Mouse (Mus musculus): ENCODE results near the gene Smr3a. TPM values are rescaled to one million over a fixed set of nuclear protein-coding genes. Genes with fewer than 3 reads are reported as not detected.

The Smr3a gene
- polyA plus RNA-seq (2015; fragmentation: Nextera tagmentation; extraction: Ambion mirVana), result not detected in 2 replicates

GRCm38 (mm10) chr5:88002249-88002648 lies at the start of gene Smr3a:
Gene Smr3a, plus strand, starts transcription at chr5:88002549.
- no peak within 1 kb of the TSS for H3K27ac ChIP-seq (ENCODE audit: low read length)
- H3K27me3 ChIP-seq (replicated peaks; ENCODE audit: insufficient read depth, low read length), result no peaks in the 10 kb centered on the region
- H3K9me3 ChIP-seq (ENCODE audit: low read length), result no peaks in the 10 kb centered on the region
- ATAC-seq (no peak), DNase-seq (ENCODE audit: low spot score) (no peak)
- H3K4me3 ChIP-seq (ENCODE audit: low read depth, low read length), result no peak within 1 kb of the TSS
- no peak within 1 kb of the TSS for H3K9ac ChIP-seq (replicated peaks; ENCODE audit: low read depth)
- TF ChIP-seq CTCF (IDR thresholded peaks at IDR 0.05) (no peak), EP300 (IDR thresholded peaks at IDR 0.05) (no peak)
- WGBS, result 77% methylated on average over 3 of the region's 3 CpGs
- no peaks in the 10 kb centered on the region for H3K4me1 ChIP-seq (ENCODE audit: insufficient read depth, low read depth, low read length)
- H3K4me2 ChIP-seq (replicated peaks; ENCODE audit: low read depth, low read length), result no peak within 1 kb of the TSS
- H3K36me3 ChIP-seq (ENCODE audit: insufficient read depth, low read length), result no peaks in the 10 kb centered on the region

DNA sequence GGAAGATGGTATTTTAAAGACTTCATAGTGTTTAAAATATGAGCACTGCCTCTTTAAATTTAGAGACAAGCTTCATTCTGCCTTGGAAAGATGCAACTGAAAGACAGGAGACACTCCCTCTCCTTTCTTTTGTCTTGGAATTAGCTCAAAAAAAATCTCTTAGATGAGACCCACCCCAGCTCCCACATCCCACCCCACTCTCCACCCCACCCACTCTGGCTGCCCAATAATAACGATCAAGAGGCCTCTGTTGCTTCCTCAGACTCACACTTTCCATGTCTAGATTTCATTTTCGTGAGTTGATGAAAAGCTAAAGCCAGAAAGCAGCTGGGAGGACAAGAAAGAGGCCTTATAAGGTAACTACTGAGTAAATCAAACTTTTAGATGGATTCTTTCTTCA lies 33.1 kb upstream of the Smr3a start, which contains the start of the genes 2310003L06Rik and Gm28434:
Gene 2310003L06Rik (plus strand): TSS at position 259 of the 400 bp plus-strand sequence.
Gene Gm28434 (plus strand): TSS at position 317 of the 400 bp plus-strand sequence.
- DNase-seq (ENCODE audit: low spot score) (no peak), ATAC-seq (no peak)
- H3K27ac ChIP-seq (ENCODE audit: low read length), result no peak within 1 kb of the TSS
- no peaks in the 10 kb centered on the region for H3K27me3 ChIP-seq (replicated peaks; ENCODE audit: insufficient read depth, low read length)
- TF ChIP-seq CTCF (IDR thresholded peaks at IDR 0.05), result no peak
- TF ChIP-seq EP300 (IDR thresholded peaks at IDR 0.05), result no peak
- H3K9me3 ChIP-seq (ENCODE audit: low read length), result no peaks in the 10 kb centered on the region
- no peak within 1 kb of the TSS for H3K9ac ChIP-seq (replicated peaks; ENCODE audit: low read depth)
- no peak within 1 kb of the TSS for H3K4me2 ChIP-seq (replicated peaks; ENCODE audit: low read depth, low read length)
- no peaks in the 10 kb centered on the region for H3K36me3 ChIP-seq (ENCODE audit: insufficient read depth, low read length)
- H3K4me3 ChIP-seq (ENCODE audit: low read depth, low read length), result no peak within 1 kb of the TSS
- H3K4me1 ChIP-seq (ENCODE audit: insufficient read depth, low read depth, low read length), result no peaks in the 10 kb centered on the region
- WGBS, result 40% methylated on average over 2 of the region's 2 CpGs

DNA sequence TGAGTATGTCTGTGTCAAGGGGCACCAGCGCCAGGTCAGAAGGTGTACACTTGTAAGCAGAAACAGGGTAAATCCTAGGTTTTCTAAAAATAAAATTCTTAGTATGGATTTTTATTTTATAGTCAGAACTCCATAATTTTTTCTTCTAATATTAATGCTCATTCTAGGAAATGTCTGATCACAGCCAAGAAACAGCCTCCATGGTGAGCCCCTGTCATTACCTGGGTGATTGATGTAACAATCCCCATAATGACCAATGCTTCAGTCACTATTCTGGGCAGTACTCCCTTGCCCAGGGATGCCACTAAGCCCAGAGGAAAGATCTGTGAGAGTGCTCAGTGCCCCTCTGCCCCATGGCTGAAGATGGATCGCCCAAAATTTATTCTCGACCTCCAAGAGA lies 23.2 kb upstream of the Smr3a start, which contains the start of gene Cabs1:
Gene Cabs1 (plus strand): TSS at position 301 of the 400 bp plus-strand sequence.
- Histone ChIP-seq H3K4me3 (ENCODE audit: low read depth, low read length) (no peak within 1 kb of the TSS), H3K4me1 (ENCODE audit: insufficient read depth, low read depth, low read length) (no peaks in the 10 kb centered on the region), H3K9ac (replicated peaks; ENCODE audit: low read depth) (no peak within 1 kb of the TSS), H3K9me3 (ENCODE audit: low read length) (no peaks in the 10 kb centered on the region), H3K27ac (ENCODE audit: low read length) (no peak within 1 kb of the TSS), H3K27me3 (replicated peaks; ENCODE audit: insufficient read depth, low read length) (no peaks in the 10 kb centered on the region), H3K4me2 (replicated peaks; ENCODE audit: low read depth, low read length) (no peak within 1 kb of the TSS), H3K36me3 (ENCODE audit: insufficient read depth, low read length) (no peaks in the 10 kb centered on the region)
- no peak for ATAC-seq
- DNase-seq (ENCODE audit: low spot score), result no peak
- TF ChIP-seq EP300 (IDR thresholded peaks at IDR 0.05) (no peak), CTCF (IDR thresholded peaks at IDR 0.05) (no peak)
- 75% methylated on average over 3 of the region's 3 CpGs for WGBS

DNA sequence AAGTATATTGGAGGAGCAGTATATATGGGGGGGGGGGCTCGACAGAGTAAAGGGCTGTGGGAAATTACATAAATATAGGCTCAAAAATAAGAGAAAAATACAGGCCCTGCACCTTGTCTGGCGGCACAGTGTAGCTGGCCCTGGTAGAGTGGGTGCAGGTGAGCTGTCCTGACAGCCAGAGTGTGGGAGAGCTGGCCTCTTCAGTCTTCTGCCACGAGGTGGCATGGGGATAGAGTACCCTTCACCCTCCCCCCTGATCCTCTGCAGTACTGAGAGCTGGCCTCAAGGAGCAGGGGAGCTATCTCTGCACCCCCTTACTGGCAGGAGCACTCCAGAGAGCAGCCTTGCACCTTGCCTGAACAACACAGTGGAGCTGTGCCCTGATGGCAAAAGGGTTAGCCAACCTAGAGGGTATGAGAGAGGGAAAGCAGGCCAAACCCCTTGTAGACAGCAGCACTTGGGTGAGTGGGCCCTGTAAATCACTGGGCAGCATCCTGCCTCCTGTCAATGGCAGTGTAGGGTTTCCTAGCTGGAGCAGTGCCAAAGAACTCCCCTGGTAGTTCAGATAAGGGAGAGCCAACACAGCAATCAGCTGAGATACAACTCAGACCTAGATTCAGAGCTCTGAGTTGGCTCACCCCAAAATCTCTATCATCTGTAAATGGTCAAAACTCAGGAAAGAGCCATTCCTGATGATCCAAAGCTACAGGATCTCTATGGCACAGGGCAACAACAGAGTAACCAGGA lies 19.7 kb upstream of the Smr3a start:
- Histone ChIP-seq H3K4me1 (ENCODE audit: insufficient read depth, low read depth, low read length) (no peaks in the 10 kb centered on the region), H3K27ac (ENCODE audit: low read length) (no peak overlapping the region), H3K27me3 (replicated peaks; ENCODE audit: insufficient read depth, low read length) (no peaks in the 10 kb centered on the region), H3K9ac (replicated peaks; ENCODE audit: low read depth) (no peak overlapping the region), H3K36me3 (ENCODE audit: insufficient read depth, low read length) (no peaks in the 10 kb centered on the region), H3K4me2 (replicated peaks; ENCODE audit: low read depth, low read length) (no peak overlapping the region), H3K9me3 (ENCODE audit: low read length) (no peaks in the 10 kb centered on the region), H3K4me3 (ENCODE audit: low read depth, low read length) (no peak overlapping the region)
- TF ChIP-seq CTCF (IDR thresholded peaks at IDR 0.05) (no peak), EP300 (IDR thresholded peaks at IDR 0.05) (no peak)
- WGBS, result 32% methylated on average over 3 of the region's 3 CpGs
- ATAC-seq (no peak), DNase-seq (ENCODE audit: low spot score) (no peak)

GRCm38 (mm10) chr5:88005241-88005640 lies 2.9 kb downstream of the Smr3a start:
- H3K4me3 ChIP-seq (ENCODE audit: low read depth, low read length), result no peak overlapping the region
- H3K27me3 ChIP-seq (replicated peaks; ENCODE audit: insufficient read depth, low read length), result no peaks in the 10 kb centered on the region
- no peak overlapping the region for H3K4me2 ChIP-seq (replicated peaks; ENCODE audit: low read depth, low read length)
- TF ChIP-seq CTCF (IDR thresholded peaks at IDR 0.05) (no peak), EP300 (IDR thresholded peaks at IDR 0.05) (no peak)
- H3K9ac ChIP-seq (replicated peaks; ENCODE audit: low read depth), result no peak overlapping the region
- no peaks in the 10 kb centered on the region for H3K36me3 ChIP-seq (ENCODE audit: insufficient read depth, low read length)
- DNase-seq (ENCODE audit: low spot score) (no peak), ATAC-seq (no peak)
- no peaks in the 10 kb centered on the region for H3K4me1 ChIP-seq (ENCODE audit: insufficient read depth, low read depth, low read length)
- H3K27ac ChIP-seq (ENCODE audit: low read length), result no peak overlapping the region
- H3K9me3 ChIP-seq (ENCODE audit: low read length), result no peaks in the 10 kb centered on the region

Other genes with a start within 250 kb of the Smr3a start
- 0.36 and 27.1 TPM in 2 replicates for gene Csn1s2a, start 228.0 kb upstream of the Smr3a start, polyA plus RNA-seq (2015; fragmentation: Nextera tagmentation; extraction: Ambion mirVana)
- 1.2 TPM in 1 of 2 replicates, not detected in the other for gene Csn1s2b, start 194.5 kb upstream of the Smr3a start, polyA plus RNA-seq (2015; fragmentation: Nextera tagmentation; extraction: Ambion mirVana)
- not detected in 2 replicates for gene Prr27, start 176.9 kb upstream of the Smr3a start, polyA plus RNA-seq (2015; fragmentation: Nextera tagmentation; extraction: Ambion mirVana)
- not detected in 2 replicates for gene Odam, start 117.5 kb upstream of the Smr3a start, polyA plus RNA-seq (2015; fragmentation: Nextera tagmentation; extraction: Ambion mirVana)
- 0.12 and 13.8 TPM in 2 replicates for gene Csn3, start 77.0 kb upstream of the Smr3a start, polyA plus RNA-seq (2015; fragmentation: Nextera tagmentation; extraction: Ambion mirVana)
- gene 2310003L06Rik, start 33.1 kb upstream of the Smr3a start, polyA plus RNA-seq (2015; fragmentation: Nextera tagmentation; extraction: Ambion mirVana), result not detected in 2 replicates
- not detected in 2 replicates for gene Gm28434, start 33.0 kb upstream of the Smr3a start, polyA plus RNA-seq (2015; fragmentation: Nextera tagmentation; extraction: Ambion mirVana)
- not detected in 2 replicates for gene Cabs1, start 23.1 kb upstream of the Smr3a start, polyA plus RNA-seq (2015; fragmentation: Nextera tagmentation; extraction: Ambion mirVana)
- gene Smr2, start 84.0 kb downstream of the Smr3a start, polyA plus RNA-seq (2015; fragmentation: Nextera tagmentation; extraction: Ambion mirVana), result not detected in 2 replicates
- not detected in 2 replicates for gene Gm11116, start 109.0 kb downstream of the Smr3a start, polyA plus RNA-seq (2015; fragmentation: Nextera tagmentation; extraction: Ambion mirVana)
- not detected in 2 replicates for gene Gm11115, start 151.6 kb downstream of the Smr3a start, polyA plus RNA-seq (2015; fragmentation: Nextera tagmentation; extraction: Ambion mirVana)

Measured in lung, postnatal 0 days (tissue).